Mouse (Mus musculus) adrenal gland, postnatal 10 days (tissue): ENCODE data around the gene Dmrt3. TPM values are rescaled to one million over a fixed set of nuclear protein-coding genes. Genes with fewer than 3 reads are reported as not detected.

Experiments
- total RNA-seq, 2 experiments: library from RNA; stranded (reverse); gene quantifications; 2 replicates each; pipeline ENCODE4 v1.2.3; 2021

Gene Dmrt3
- total RNA-seq, 2 experiments from 2014 or later = not detected

Other genes starting within 250 kb of the Dmrt3 start
- gene Dmrt1, start 104.7 kb upstream of the Dmrt3 start, total RNA-seq = not detected
- 1 to 10 TPM; 5.6 to 8.0 TPM for gene Dmrt2, start 62.1 kb downstream of the Dmrt3 start, total RNA-seq